Mouse (Mus musculus) WW6 (cell line): ENCODE measurements around the gene Pou2f3.
"Not testable (repeated sequence)": the region's sequence is repeated elsewhere in the genome, so short reads cannot be mapped to it uniquely, and the experiment has no call there.

Source experiments
- DNase-seq: peaks from one replicate; pipeline ENCODE4 v3.0.0-alpha.2; 2013; ENCODE audit warnings: low read depth, low spot score

The Pou2f3 gene

DNA sequence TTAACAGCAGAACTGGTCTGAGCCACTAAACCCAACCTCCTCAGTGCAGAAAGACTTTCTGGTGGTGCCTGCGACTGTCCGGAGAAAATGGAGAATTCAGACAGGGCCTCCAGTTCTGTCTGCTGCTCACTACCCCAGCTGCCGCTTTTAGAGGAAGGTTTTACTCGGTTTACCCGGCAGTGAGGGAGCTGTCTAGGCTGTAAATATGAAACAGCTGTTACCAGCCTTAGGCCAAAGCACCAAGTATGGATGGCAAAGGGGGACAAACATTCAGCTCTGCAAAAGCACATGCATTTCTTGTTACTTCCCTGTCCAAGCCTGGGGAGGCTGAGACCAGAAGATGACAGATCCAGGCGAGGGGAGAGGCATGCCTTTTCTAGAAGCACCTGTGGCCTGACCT, 43.8 kb downstream of the Pou2f3 start:
- no peak for DNase-seq

DNA sequence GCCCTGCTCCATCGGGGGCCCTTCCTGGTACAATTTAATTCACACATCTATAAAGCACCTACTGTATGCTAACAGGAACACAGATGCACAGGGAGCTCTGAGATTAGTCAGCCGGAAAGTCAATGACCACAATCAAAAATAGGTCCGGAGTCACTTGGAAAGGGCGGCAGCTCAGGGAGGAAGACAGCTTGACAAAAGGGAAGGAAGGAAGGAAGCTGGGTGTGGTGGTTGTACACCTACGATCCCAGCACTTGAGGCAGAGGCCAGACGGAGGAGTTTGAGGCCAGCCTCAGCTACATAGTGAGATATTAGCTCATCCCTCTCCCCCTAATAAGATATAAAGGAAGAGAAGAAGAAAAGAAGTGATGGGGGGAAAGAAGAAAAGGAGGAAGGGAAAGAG, 54.2 kb downstream of the Pou2f3 start:
- DNase-seq, result no peak

DNA sequence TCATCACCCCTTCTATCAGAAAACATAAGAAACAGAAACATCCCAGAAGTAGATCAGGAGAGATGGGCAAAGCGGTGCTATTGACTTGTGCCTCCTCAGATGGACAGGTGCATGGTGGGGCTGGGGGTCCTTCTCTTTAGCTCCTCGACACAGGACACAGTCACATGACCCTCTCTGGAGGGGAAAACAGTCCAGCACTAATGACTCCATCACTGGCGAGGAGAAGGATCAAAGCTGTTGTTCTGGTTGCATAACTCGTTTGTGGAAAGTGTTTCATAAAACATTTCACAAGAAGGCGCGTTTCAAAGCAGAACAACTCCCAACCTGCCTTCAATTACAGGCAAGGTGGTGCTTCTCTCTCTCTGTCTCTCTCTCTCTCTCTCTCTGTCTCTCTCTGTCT, 58.4 kb downstream of the Pou2f3 start:
- DNase-seq, result no peak

DNA sequence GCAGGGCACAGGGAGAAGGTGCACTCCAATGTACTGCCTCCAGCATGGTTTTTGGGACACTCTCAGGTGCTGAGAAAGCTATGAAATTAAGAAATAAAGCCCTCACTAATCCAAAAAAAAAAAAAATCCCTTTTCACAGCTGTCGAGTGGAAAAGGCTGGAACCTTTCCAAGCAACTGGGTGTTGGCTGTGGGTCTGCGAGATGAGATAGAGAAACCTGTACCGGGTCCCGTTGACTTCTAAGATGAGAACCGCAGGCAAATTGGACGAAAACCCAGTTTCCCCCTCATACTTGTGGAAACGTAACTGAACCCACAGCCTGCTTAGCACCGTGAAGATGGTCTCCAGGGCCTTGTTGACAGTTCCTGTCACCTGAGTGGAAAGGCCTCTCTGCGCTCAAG, 59.2 kb downstream of the Pou2f3 start:
- DNase-seq, result no peak

DNA sequence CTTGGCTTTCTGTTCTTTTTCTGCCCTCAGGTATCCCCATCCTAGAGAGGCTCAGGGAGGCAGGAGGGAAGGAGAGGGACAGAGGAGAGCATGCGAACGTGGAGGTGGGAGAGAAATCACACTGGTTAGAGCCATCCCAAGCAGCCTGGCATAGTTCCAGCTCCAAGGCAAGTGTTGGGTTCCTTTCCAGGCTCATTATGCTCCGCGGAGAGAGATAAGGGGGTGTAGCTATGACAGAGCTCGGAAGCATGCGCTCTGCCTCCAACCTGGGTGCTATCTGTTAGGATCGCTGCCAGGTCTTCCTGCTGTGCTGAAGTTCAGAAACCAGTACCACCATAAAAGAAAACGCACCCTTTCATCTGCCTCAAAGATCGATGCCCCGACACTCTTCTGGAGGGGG, 60.1 kb downstream of the Pou2f3 start:
- DNase-seq, result no peak

DNA sequence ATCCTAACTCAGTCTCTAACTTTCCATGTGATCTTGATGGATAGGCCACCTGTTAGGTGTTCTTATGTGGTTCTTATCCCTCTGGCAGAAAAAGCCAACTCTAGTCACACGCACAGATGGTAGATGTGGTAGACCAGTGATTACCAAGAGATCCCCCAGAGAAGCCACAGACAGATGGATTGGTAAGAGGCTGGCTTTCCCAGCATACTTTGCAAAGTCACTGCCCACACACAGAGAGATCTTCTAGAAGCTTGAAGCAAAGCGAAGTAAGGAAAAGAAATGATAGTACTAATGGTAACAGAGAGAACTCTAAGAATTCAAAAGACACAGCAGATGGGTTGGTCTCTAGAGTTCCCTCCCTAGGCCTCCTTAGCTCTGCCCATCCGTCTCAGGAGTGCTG, 60.7 kb downstream of the Pou2f3 start:
- no peak for DNase-seq

DNA sequence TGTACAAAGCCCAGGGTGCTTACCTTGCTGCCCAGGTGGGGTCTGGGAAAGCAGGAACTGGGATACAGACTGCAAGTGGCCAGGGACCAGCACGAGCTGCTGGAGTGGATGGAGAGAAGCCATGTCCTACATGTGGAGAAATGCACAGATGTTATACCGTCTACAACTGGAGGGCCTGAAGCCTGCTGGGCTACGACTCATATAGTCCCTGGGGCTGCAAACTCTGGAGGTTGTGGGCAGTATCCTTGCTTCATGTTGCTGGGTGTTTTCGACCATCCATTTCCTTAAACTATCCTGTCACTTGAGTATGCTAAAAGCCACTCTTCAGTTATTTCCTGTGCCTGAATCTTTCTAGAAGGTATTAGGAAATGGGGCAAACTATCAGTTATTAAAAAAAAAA, 65.0 kb downstream of the Pou2f3 start:
- no peak for DNase-seq

DNA sequence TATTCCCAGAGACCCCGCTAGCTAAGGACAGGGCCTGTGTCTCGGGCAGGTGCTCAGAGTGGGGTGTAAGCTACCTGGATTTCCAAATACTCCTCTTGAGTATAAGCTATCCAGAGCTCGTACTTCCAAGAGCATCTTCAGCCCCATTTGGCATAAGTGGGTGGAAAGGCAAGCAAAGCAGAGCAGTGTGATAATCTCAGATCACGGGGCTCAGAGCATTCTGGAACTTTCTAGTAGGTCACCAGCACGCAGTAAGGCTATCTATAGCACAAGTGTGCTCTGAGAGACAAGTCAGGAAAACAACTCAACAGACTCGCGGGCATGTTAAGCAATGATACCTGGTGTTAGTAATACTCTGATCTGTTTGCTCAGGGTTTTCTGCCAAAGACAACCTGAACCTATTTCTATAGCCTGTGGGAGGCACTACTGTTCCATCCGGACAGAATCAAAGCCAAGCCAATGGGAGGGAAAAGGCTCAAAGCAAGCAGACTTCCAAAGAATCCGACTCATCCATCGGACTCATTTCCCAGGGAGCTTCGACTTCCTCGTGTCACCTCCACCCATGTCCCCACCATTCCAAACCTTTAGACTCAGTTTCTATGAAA, 65.9 kb downstream of the Pou2f3 start:
- peak; percentile 18 for DNase-seq

DNA sequence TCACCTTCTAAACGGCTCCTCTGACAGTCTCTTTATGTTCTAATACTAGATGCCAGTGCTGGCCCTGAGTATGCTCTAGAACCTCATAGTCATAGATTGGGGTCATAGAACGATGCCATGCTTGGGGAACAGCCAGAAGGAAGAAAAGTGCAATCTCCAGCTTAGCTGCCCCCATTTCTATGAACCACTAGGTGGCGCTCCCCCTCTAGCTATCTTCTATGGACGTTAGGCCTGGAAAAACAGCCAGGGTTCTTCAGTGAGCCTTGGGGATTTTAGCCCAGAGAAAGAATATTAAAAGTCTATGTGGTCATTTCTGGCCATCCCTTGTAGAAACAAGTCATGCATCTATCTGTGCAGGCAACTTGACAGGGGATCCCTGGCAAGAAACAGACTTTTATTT, 68.3 kb downstream of the Pou2f3 start:
- DNase-seq, result no peak

DNA sequence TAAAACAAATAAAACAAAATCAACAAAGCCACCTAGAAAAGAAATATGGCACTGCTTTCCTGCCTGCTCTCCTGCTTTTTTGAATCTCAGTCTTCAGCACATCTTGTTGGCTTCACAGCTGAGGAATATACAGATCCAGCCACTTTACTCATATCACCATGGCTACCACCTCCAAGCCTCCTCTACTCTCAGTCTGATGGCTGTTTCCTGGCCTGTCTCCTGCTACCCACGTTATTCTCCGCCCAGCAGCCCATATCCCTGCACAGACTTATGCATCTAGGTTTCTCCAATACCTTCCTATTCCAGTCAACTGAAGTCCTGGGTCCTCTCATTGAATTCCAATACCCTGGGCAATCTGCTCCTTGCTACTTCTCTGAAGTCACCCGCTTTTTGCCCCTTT, 76.6 kb downstream of the Pou2f3 start:
- DNase-seq, result no peak

DNA sequence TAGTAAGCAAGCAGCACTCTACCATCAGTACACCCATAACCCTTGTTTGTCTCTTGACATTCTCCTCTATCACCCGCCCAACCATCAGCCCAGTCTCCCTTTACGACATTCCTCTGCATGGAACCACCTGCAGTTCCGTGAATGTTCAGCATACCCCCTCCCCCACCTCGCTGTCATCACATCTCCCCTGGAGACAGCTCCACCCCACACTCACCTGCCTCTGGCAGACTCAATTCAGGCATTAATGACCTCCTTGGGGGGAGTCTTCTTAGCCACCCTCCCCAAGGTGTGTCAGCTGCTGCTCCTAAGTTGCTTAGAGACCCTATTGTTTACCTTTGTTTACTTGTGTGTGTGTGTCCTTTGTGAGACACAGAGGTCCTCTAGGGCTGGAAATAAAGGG, 77.8 kb downstream of the Pou2f3 start:
- DNase-seq, result peak; percentile 38

DNA sequence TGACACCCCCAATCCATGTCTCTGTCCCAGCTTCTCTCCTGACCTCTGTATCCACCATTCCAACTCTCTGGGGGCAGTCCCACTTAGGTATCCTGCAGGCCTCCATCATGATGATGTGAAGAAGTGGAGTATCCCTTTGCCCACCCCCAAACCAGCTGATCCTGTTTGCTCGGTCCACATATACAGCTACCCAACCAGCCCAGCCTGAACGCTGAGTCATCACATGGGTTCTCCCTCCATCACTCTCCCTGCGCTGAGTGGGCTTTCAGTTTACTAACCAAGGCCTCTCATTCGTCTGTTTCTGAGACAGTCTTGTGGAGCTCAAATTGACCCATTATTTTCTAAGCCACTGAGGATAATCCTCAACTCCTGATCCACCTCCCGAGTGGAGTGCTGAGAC, 78.2 kb downstream of the Pou2f3 start:
- no peak for DNase-seq

DNA sequence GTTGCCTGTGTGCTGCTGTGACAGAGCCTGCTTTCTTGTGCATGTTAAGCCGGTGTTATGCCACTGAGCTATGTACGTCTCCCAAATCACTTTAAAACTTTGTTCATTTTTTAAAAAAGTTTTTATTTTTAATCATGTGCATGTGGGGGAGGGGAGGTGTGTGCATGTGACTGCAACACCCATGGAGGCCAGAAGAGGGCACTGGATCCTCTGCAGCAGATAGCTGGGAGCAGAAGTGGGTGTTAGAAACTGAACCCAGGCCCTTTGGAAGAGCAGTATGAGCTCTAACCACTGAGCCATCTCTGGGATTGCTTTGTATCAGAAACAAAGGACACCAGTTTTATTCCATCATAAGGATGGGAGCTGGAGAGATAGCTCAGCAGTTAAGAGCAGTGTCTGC, 79.5 kb downstream of the Pou2f3 start:
- DNase-seq, result no peak

DNA sequence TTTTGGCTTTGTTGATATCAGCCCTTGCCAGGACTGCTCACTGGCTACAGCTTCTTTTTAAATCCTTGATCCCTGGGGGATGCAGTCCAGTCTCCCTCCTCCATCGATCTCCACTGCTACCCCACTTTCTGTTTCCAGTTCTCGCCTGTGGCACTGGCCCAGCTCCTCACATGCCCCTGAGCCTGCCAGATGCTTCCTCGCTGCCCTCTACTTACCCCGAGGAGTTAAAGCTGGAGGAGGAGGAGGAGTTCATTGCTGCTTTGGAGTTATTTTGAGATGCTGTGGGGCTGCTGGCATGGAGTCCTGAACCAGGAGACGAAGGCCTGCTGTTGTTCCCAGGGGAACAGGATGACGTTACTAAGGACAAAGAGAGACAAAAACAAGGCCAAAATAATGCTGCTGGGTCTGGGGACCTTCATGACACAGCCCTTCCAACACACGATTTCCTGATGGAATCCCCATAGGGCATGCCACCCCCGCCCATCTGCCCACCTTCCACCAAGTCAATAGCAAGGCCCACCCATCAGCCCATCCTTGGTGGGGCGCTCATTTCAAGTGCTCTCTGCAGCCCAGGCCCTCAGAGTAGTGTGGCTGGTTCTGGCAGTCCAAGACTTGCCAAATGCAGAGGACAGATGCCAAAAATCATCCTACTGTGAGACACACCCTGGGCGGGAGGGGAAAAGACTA, 82.9 kb downstream of the Pou2f3 start:
- DNase-seq, result no peak

DNA sequence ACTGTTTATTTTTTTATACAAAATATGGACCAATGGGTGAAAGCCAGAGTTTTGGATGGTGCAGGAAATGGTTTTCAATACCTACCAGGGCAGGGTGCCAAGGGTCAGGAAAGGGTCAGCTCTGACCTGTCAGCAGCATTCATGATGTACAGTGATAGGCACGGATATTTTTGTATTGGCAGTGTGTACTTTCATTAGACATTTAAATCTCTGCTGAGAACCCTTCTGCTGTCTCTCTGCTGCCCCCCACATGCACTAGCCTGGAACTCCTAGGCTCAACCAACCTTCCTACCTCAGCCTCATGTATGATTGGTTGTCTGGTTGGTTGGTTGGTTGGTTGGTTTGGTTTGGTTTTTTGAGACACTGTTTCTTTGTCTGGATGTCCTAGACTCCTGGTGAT, 87.8 kb downstream of the Pou2f3 start:
- no peak for DNase-seq

DNA sequence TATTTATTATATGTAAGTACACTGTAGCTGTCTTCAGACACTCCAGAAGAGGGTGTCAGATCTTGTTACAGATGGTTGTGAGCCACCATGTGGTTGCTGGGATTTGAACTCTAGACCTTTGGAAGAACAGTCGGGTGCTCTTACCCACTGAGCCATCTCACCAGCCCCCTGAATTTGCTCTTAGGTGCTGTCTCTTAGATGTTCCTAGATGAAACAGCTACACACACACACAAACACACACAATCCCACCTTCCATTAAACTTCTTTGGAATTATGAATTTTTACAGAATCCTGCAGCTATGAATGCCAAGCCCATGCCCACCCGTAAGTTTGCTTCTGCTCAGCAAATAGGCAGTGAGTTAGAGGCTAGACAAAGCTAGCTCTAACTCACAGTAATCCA, 88.2 kb downstream of the Pou2f3 start:
- not testable (repeated sequence) for DNase-seq

DNA sequence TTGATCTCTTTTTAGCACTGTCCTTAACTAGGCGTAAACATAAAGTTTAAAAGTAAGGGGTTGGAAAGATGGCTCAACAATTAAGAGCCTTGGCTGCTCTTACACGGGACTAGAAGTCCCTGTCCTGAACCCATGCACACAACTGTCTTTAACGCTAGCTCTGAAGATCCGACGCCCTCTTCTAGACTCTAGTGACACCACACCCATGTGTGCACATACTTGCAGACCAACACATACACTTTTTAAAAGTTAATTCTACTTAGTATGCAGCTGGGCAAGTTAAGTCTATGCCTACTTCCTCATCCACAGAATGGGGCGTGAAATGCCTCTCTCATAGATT, 93.2 kb downstream of the Pou2f3 start:
- DNase-seq, result no peak

DNA sequence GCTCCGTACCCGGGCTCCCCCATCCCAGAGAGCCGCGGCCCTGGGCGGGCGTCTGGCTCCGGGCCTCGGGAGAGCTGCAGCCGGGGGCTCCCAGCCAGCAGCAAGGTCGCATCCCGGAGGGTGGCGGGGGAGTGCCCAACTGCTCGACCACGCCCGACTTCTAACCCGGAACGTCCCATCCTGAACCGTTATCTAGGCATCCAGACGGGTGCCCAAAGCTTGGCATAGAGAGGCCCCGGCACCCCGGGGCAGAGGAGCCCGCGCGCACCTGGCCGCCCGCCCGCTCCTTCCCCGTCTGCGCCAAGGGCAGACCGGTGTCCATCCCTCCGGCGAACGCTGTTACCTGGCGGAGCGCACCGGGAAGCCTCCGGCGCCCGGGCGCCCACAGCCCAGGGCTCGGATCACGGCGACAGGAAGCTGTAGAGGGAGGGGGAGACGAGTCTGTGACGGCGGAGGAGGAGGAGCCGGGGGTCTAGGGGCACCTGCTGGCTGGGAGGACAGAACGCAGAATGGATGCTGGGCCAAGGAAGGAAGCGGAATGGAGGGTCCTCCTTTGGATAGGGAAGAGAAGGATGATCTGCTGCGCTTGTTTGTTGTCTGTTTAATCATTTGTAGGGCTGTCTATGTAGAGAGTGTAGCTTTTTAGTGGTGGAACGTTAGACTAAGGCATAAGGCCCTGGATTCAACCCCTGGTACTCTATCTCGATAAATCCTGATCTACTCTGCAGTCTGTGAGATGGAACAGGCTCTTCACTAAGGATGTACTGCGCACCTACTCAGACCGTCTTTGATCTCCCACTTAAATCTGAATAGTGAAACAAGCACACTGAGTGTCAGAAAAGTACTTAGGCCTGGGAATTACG, 93.8 kb downstream of the Pou2f3 start, which contains the start of gene Tmem136:
TSS of gene Tmem136 (minus strand) at position 437 of the 863 bp plus-strand sequence.
- DNase-seq, result peak; percentile 42

DNA sequence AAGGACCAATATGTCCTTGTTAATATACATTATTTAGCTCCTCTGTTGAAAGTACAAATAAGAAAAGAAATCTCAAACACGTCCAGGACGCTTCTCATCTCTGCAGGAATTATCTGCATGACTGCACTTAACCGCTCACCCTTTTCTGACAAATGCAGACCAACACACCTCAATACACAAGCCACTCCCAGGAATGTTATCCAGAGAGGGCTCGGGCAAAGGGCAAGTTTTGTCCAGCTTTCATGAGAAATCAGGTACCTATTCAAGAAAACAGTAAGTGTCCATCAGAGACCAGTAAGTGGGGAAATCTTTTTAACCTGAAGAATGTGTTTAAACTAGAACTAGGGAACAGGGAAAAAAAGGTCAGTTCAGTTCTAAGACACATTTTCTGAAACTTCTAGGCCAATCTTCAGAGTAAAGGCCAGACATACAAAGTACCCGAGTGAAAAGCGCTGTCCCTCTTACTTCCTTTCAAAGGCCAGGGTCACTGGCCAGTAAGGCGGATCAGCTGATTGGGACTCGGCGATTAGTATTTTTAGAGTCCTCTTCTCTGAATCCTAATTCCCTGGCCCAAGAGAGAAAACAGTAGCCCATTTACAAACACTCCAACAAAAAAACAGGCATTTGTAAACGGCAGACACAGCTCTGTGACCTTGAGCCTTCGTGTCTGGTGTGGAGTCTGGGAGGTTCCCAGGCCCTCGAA, 94.6 kb downstream of the Pou2f3 start:
- DNase-seq, result no peak

DNA sequence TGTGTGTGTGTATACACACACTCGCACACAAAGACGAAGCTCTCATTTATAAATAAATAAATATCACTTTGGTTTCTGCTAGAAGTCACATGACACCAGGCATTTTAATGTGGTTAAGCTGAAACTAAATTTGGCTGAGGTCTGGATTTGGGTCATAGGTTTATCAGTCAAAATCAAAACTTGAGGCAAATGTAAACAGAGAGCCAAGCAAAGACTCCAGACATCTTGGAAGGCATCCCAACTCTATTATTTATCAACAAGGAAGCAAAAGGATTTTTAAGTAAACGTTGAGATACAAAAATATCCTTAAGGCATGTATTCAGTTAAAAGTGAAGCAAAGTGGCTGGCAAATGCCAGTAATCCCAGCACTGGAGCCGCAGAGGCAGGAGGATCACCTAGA, 95.3 kb downstream of the Pou2f3 start:
- DNase-seq, result no peak

DNA sequence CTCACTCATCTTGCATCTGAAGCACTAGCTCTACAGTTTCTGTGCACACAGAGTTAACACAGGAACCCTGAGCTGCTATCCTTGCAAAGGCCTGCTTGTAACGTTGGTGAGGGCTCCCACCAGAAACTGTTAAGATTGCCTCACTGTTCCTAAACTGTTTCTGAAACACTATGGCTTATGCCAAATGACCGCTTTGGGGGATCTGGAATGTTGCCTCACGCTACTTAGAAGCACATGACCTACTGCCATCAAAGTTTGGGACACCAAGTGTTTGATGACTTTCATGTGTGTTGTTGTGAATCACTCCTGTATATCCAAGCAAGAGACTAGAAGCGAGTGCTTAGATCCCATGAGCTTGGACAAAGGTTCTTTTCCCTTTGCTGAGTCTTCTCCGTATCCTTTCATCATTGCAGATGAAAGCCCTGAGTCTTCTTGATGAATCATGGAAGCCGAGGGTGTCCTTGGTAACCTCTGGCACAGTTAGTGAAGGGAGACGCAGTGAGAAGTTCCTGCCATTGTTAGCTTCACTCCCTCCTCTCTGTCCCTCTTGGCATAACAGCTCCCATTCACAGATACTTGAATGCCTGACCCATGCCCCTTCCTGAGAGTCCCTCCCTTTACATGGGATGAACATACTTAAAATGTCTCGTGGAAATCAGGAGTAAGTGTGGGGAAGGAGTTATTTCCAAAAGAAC, 99.7 kb downstream of the Pou2f3 start:
- no peak for DNase-seq

DNA sequence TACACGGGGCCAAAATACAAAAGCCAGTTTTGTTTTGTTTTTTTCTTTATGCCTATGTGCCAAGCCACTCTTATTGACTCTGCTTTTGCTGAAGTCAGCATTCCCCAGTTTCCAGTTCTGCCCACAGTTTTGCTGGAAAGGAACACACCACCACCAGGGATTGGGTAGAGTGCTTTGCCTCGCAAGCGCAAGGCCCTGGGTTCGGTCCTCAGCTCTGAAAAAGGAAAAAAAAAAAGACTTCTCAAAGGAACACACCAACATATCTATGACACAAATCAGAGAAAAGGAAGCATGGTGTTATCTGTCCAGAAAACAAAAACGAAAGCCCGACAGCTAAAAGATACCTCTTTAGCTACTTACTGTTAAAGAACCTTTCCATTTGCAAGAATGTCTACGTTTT, 101.0 kb downstream of the Pou2f3 start:
- no peak for DNase-seq
